Mouse (Mus musculus): ENCODE measurements at regions not wholly inside any gene's neighbourhood (a gene's known extent, or its start where the extent isn't known, plus 50 kb on each side); places are given as distances from the start of the nearest gene placed in this dataset.
"Not testable (repeated sequence)": the region's sequence is repeated elsewhere in the genome, so short reads cannot be mapped to it uniquely, and the experiment has no call there.

- H3K36me3 ChIP-seq (ENCODE audit: control insufficient read depth, insufficient read depth, low read length): no peaks in the 10 kb centered on the region
- H3K27ac ChIP-seq (replicated peaks in 1 of 2; ENCODE audit: control insufficient read depth in 1 of 2, insufficient read depth in 1 of 2, low read depth in 2 of 2, low read length in 2 of 2): no peak overlapping the region
- WGBS: 25% methylated on average over 1 of the region's 1 CpGs
- H3K9ac ChIP-seq (ENCODE audit: low read length): no peak overlapping the region
- H3K27me3 ChIP-seq (ENCODE audit: control insufficient read depth, insufficient read depth, low read length): no peaks in the 10 kb centered on the region
- no peak overlapping the region for H3K4me3 ChIP-seq (ENCODE audit: control insufficient read depth in 1 of 2, insufficient read depth in 1 of 2, low read depth in 1 of 2, low read length in 2 of 2)
- ATAC-seq (ENCODE audit: insufficient number of reproducible peaks, insufficient read depth, low FRiP score, low read depth): no peak
- H3K4me1 ChIP-seq (ENCODE audit: control insufficient read depth in 2 of 2, insufficient read depth in 2 of 2, low read length in 2 of 2): no peaks in the 10 kb centered on the region
- no peaks in the 10 kb centered on the region for H3K9me3 ChIP-seq (ENCODE audit: control insufficient read depth, low read length)
- H3K4me2 ChIP-seq (ENCODE audit: low read length): no peak overlapping the region
These were observed 84.9 kb upstream of the Prkcq start for GRCm38 (mm10) chr2:11086996-11087395.

- not testable (repeated sequence) for H3K9me3 ChIP-seq (ENCODE audit: control insufficient read depth, low read length); H3K36me3 ChIP-seq (ENCODE audit: control insufficient read depth, insufficient read depth, low read length); H3K27me3 ChIP-seq (ENCODE audit: control insufficient read depth, insufficient read depth, low read length); H3K4me1 ChIP-seq (ENCODE audit: control insufficient read depth in 2 of 2, insufficient read depth in 2 of 2, low read length in 2 of 2); ATAC-seq (ENCODE audit: insufficient number of reproducible peaks, insufficient read depth, low FRiP score, low read depth); H3K27ac ChIP-seq (replicated peaks in 1 of 2; ENCODE audit: control insufficient read depth in 1 of 2, insufficient read depth in 1 of 2, low read depth in 2 of 2, low read length in 2 of 2)
- WGBS: 31% methylated on average over 33 of the region's 34 CpGs
- H3K4me3 ChIP-seq (ENCODE audit: control insufficient read depth in 1 of 2, insufficient read depth in 1 of 2, low read depth in 1 of 2, low read length in 2 of 2): peak overlapping the region; percentile 23 to 33
- 0 out of 2 replicates have a peak overlapping the region, but pooled peaks have one; percentile 34 for H3K9ac ChIP-seq (ENCODE audit: low read length)
- H3K4me2 ChIP-seq (ENCODE audit: low read length): peak overlapping the region; percentile 64
These were observed 71.9 kb upstream of the Prkcq start for GRCm38 (mm10) chr2:11099834-11100622.

GRCm38 (mm10) chr2:11113191-11113590 is 58.7 kb upstream of the Prkcq start:
- H3K36me3 ChIP-seq (ENCODE audit: control insufficient read depth, insufficient read depth, low read length): no peaks in the 10 kb centered on the region
- H3K4me2 ChIP-seq (ENCODE audit: low read length): no peak overlapping the region
- ATAC-seq (ENCODE audit: insufficient number of reproducible peaks, insufficient read depth, low FRiP score, low read depth): no peak
- WGBS: 35% methylated on average over 8 of the region's 8 CpGs
- no peaks in the 10 kb centered on the region for H3K27me3 ChIP-seq (ENCODE audit: control insufficient read depth, insufficient read depth, low read length)
- H3K9me3 ChIP-seq (ENCODE audit: control insufficient read depth, low read length): no peaks in the 10 kb centered on the region
- no peaks in the 10 kb centered on the region for H3K4me1 ChIP-seq (ENCODE audit: control insufficient read depth in 2 of 2, insufficient read depth in 2 of 2, low read length in 2 of 2)
- H3K27ac ChIP-seq (replicated peaks in 1 of 2; ENCODE audit: control insufficient read depth in 1 of 2, insufficient read depth in 1 of 2, low read depth in 2 of 2, low read length in 2 of 2): no peak overlapping the region
- no peak overlapping the region for H3K4me3 ChIP-seq (ENCODE audit: control insufficient read depth in 1 of 2, insufficient read depth in 1 of 2, low read depth in 1 of 2, low read length in 2 of 2)
- no peak overlapping the region for H3K9ac ChIP-seq (ENCODE audit: low read length)

- Histone ChIP-seq H3K4me2 (ENCODE audit: low read length) (no peak overlapping the region), H3K4me1 (ENCODE audit: control insufficient read depth in 2 of 2, insufficient read depth in 2 of 2, low read length in 2 of 2) (no peaks in the 10 kb centered on the region), H3K4me3 (ENCODE audit: control insufficient read depth in 1 of 2, insufficient read depth in 1 of 2, low read depth in 1 of 2, low read length in 2 of 2) (no peak overlapping the region), H3K27ac (replicated peaks in 1 of 2; ENCODE audit: control insufficient read depth in 1 of 2, insufficient read depth in 1 of 2, low read depth in 2 of 2, low read length in 2 of 2) (no peak overlapping the region), H3K36me3 (ENCODE audit: control insufficient read depth, insufficient read depth, low read length) (no peaks in the 10 kb centered on the region), H3K9me3 (ENCODE audit: control insufficient read depth, low read length) (no peaks in the 10 kb centered on the region), H3K27me3 (ENCODE audit: control insufficient read depth, insufficient read depth, low read length) (no peaks in the 10 kb centered on the region), H3K9ac (ENCODE audit: low read length) (no peak overlapping the region)
- ATAC-seq (ENCODE audit: insufficient number of reproducible peaks, insufficient read depth, low FRiP score, low read depth): no peak
- WGBS: 85% methylated on average over 1 of the region's 1 CpGs
These were observed 53.3 kb upstream of the Prkcq start for GRCm38 (mm10) chr2:11118625-11119024.

- Histone ChIP-seq H3K4me3 (ENCODE audit: control insufficient read depth in 1 of 2, insufficient read depth in 1 of 2, low read depth in 1 of 2, low read length in 2 of 2) (no peak overlapping the region), H3K4me1 (ENCODE audit: control insufficient read depth in 2 of 2, insufficient read depth in 2 of 2, low read length in 2 of 2) (no peaks in the 10 kb centered on the region), H3K36me3 (ENCODE audit: control insufficient read depth, insufficient read depth, low read length) (no peaks in the 10 kb centered on the region), H3K27me3 (ENCODE audit: control insufficient read depth, insufficient read depth, low read length) (no peaks in the 10 kb centered on the region), H3K9me3 (ENCODE audit: control insufficient read depth, low read length) (no peaks in the 10 kb centered on the region), H3K9ac (ENCODE audit: low read length) (no peak overlapping the region), H3K27ac (replicated peaks in 1 of 2; ENCODE audit: control insufficient read depth in 1 of 2, insufficient read depth in 1 of 2, low read depth in 2 of 2, low read length in 2 of 2) (no peak overlapping the region), H3K4me2 (ENCODE audit: low read length) (no peak overlapping the region)
- WGBS: 66% methylated on average over 9 of the region's 9 CpGs
- ATAC-seq (ENCODE audit: insufficient number of reproducible peaks, insufficient read depth, low FRiP score, low read depth): no peak
These were observed 52.6 kb upstream of the Prkcq start for GRCm38 (mm10) chr2:11119301-11119700.
